24 mouse cellular contexts compared by ENCODE assay signal in genomic region chr12:108474440-108474839, GRCm38 (mm10).
"Had no signal": no experiment of that assay in that cellular context is flagged by ENCODE, and none has a peak within 500 bp of the region (broad histone marks: within the 10 kb centered on the region; RNA-seq: fewer than 3 reads in every experiment).

No protein-coding gene starts in this region.

- H3K27ac ChIP-seq: gastrocnemius, adult 2 months; heart, embryonic 10.5 days; hindbrain, embryonic 10.5 days; hindbrain, embryonic 12.5 days; hindbrain, embryonic 14.5 days; intestine, embryonic 15.5 days; layer of hippocampus, adult 2 months; left cerebral cortex, adult 2 months; limb, embryonic 10.5 days; limb, embryonic 12.5 days had no signal

- H3K4me2 ChIP-seq: heart, embryonic 12.5 days; hindbrain, embryonic 12.5 days; hindbrain, embryonic 14.5 days; intestine, embryonic 15.5 days; limb, embryonic 12.5 days had no signal

- H3K9ac ChIP-seq: heart, embryonic 12.5 days; hindbrain, embryonic 12.5 days; hindbrain, embryonic 14.5 days; intestine, embryonic 15.5 days; limb, embryonic 12.5 days had no signal

- ATAC-seq: hindbrain, embryonic 16.5 days; inflammation-experienced regulatory T-cells, adult 6 months; intestine, embryonic 15.5 days; intestine, postnatal 0 days had no signal

- H3K9me3 ChIP-seq: heart, embryonic 10.5 days; heart, embryonic 12.5 days; hindbrain, embryonic 12.5 days; intestine, embryonic 15.5 days; limb, embryonic 10.5 days; limb, embryonic 12.5 days had no signal

- H3K4me1 ChIP-seq: heart, embryonic 12.5 days; hindbrain, embryonic 12.5 days; intestine, embryonic 15.5 days; limb, embryonic 12.5 days had no signal

- H3K27me3 ChIP-seq: heart, embryonic 12.5 days; hindbrain, embryonic 12.5 days; intestine, embryonic 15.5 days; limb, embryonic 12.5 days had no signal

- DNase-seq: gastrocnemius, adult 2 months; gastrocnemius, postnatal 10 days; gastrocnemius, postnatal 25 days; heart, adult 18-20 months; heart, postnatal 10 days; heart, postnatal 4 days; kidney, adult 18-20 months; kidney, adult 8-10 months; kidney, postnatal 10 days; kidney, postnatal 25 days; kidney, postnatal 4 days had no signal

- H3K36me3 ChIP-seq: intestine, embryonic 15.5 days had no signal

- H3K4me3 ChIP-seq: gastrocnemius, adult 2 months; heart, embryonic 10.5 days; heart, embryonic 12.5 days; hindbrain, embryonic 10.5 days; hindbrain, embryonic 12.5 days; intestine, embryonic 15.5 days; layer of hippocampus, adult 2 months; left cerebral cortex, adult 2 months; limb, embryonic 10.5 days; limb, embryonic 12.5 days had no signal
